Mouse (Mus musculus): ENCODE data around the gene Ifrd2. TPM values are rescaled to one million over a fixed set of nuclear protein-coding genes. Genes with fewer than 3 reads are reported as not detected.
"Not testable (repeated sequence)": the region's sequence is repeated elsewhere in the genome, so short reads cannot be mapped to it uniquely, and the experiment has no call there.

Gene Ifrd2
- polyA plus RNA-seq, 1 experiment from 2014 or later = 27.7 TPM

DNA sequence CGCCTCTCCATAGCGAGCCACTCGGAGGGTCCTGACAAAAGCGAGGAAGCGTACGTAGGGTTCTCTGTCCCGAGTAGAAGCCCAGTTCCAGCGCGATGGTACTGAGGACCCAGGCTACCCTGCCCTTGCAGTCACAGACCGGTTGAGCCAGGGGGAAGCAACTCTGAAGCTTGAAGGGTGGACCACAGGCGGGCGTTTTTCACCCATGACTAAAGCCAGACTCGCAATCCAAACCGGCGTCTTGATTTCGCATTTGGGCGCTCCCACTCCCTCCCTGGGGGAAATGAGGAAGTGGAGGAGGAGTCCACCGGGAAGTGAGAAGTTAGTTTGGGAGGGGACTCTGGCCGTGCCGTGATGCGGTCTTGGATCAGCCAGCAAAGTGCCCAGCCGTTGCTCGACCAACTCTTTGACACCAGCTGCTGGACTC lies 32.4 kb upstream of the Ifrd2 start:
- H3K4me2 ChIP-seq (replicated peaks; ENCODE audit: low read depth, low read length) = peak overlapping the region; percentile 91
- H3K4me1 ChIP-seq (replicated peaks; ENCODE audit: control insufficient read depth, insufficient read depth, low read length) = peaks cover 14% of the 10 kb centered on the region; the same call in 1 of the 2 replicates
- peak overlapping the region; percentile 79 for H3K9ac ChIP-seq (ENCODE audit: low read depth, low read length)
- peaks cover 27% of the 10 kb centered on the region for H3K27me3 ChIP-seq (ENCODE audit: control insufficient read depth, insufficient read depth, low read length)
- H3K36me3 ChIP-seq (ENCODE audit: control insufficient read depth, insufficient read depth, low read length) = peaks cover 12% of the 10 kb centered on the region
- DNase-seq (ENCODE audit: low spot score) = peak; percentile 58
- peak overlapping the region; percentile 79 for H3K27ac ChIP-seq (ENCODE audit: low read depth, low read length)
- peak; percentile 45 for ATAC-seq (ENCODE audit: low FRiP score)
- H3K4me3 ChIP-seq (ENCODE audit: low read depth, low read length) = peak overlapping the region; percentile 77
- no peaks in the 10 kb centered on the region for H3K9me3 ChIP-seq (ENCODE audit: control insufficient read depth, low read length)
- under 1% methylated on average over 23 of the region's 23 CpGs for WGBS

GRCm38 (mm10) chr9:107555701-107556100 lies 31.7 kb upstream of the Ifrd2 start:
- ATAC-seq (ENCODE audit: low FRiP score) (no peak), DNase-seq (ENCODE audit: low spot score) (no peak)
- peaks cover 13% of the 10 kb centered on the region; the same call in 1 of the 2 replicates for H3K4me1 ChIP-seq (replicated peaks; ENCODE audit: control insufficient read depth, insufficient read depth, low read length)
- no peaks in the 10 kb centered on the region for H3K9me3 ChIP-seq (ENCODE audit: control insufficient read depth, low read length)
- 53% methylated on average over 2 of the region's 2 CpGs for WGBS
- H3K27ac ChIP-seq (ENCODE audit: low read depth, low read length) = no peak overlapping the region
- peak overlapping the region; percentile 91 for H3K4me2 ChIP-seq (replicated peaks; ENCODE audit: low read depth, low read length)
- peaks cover 12% of the 10 kb centered on the region for H3K36me3 ChIP-seq (ENCODE audit: control insufficient read depth, insufficient read depth, low read length)
- H3K4me3 ChIP-seq (ENCODE audit: low read depth, low read length) = peak overlapping the region; percentile 77
- peak overlapping the region; percentile 79 for H3K9ac ChIP-seq (ENCODE audit: low read depth, low read length)
- peaks cover 22% of the 10 kb centered on the region for H3K27me3 ChIP-seq (ENCODE audit: control insufficient read depth, insufficient read depth, low read length)

GRCm38 (mm10) chr9:107556346-107556745 lies 31.1 kb upstream of the Ifrd2 start:
- H3K9me3 ChIP-seq (ENCODE audit: control insufficient read depth, low read length) = no peaks in the 10 kb centered on the region
- H3K27me3 ChIP-seq (ENCODE audit: control insufficient read depth, insufficient read depth, low read length) = peaks cover 16% of the 10 kb centered on the region; the same call in 1 of the 2 replicates
- H3K4me1 ChIP-seq (replicated peaks; ENCODE audit: control insufficient read depth, insufficient read depth, low read length) = peaks cover 9% of the 10 kb centered on the region; the same call in 1 of the 2 replicates
- DNase-seq (ENCODE audit: low spot score) (no peak), ATAC-seq (ENCODE audit: low FRiP score) (no peak)
- H3K27ac ChIP-seq (ENCODE audit: low read depth, low read length) = no peak overlapping the region
- no peak overlapping the region for H3K9ac ChIP-seq (ENCODE audit: low read depth, low read length)
- peak overlapping the region; percentile 91; the same call in 1 of the 2 replicates for H3K4me2 ChIP-seq (replicated peaks; ENCODE audit: low read depth, low read length)
- H3K36me3 ChIP-seq (ENCODE audit: control insufficient read depth, insufficient read depth, low read length) = peaks cover 12% of the 10 kb centered on the region
- WGBS = 86% methylated on average over 3 of the region's 3 CpGs
- no peak overlapping the region for H3K4me3 ChIP-seq (ENCODE audit: low read depth, low read length)

GRCm38 (mm10) chr9:107563029-107563581 lies 24.3 kb upstream of the Ifrd2 start, which contains the start of gene Tusc2:
Gene Tusc2, plus strand, starts transcription at chr9:107563255.
- no peaks in the 10 kb centered on the region for H3K9me3 ChIP-seq (ENCODE audit: control insufficient read depth, low read length)
- 0% methylated on average over 46 of the region's 46 CpGs for WGBS
- H3K9ac ChIP-seq (ENCODE audit: low read depth, low read length) = peak within 1 kb of the TSS; percentile 81
- H3K27me3 ChIP-seq (ENCODE audit: control insufficient read depth, insufficient read depth, low read length) = no peaks in the 10 kb centered on the region
- H3K4me1 ChIP-seq (replicated peaks; ENCODE audit: control insufficient read depth, insufficient read depth, low read length) = peaks cover 13% of the 10 kb centered on the region
- peak; percentile 91 for ATAC-seq (ENCODE audit: low FRiP score)
- H3K4me3 ChIP-seq (ENCODE audit: low read depth, low read length) = peak within 1 kb of the TSS; percentile 83
- peak within 1 kb of the TSS; percentile 79 for H3K4me2 ChIP-seq (replicated peaks; ENCODE audit: low read depth, low read length)
- H3K27ac ChIP-seq (ENCODE audit: low read depth, low read length) = peak within 1 kb of the TSS; percentile 48; the same call in 1 of the 2 replicates
- H3K36me3 ChIP-seq (ENCODE audit: control insufficient read depth, insufficient read depth, low read length) = peaks cover 13% of the 10 kb centered on the region
- DNase-seq (ENCODE audit: low spot score) = peak; percentile 92

GRCm38 (mm10) chr9:107565556-107565955 lies 21.9 kb upstream of the Ifrd2 start:
- not testable (repeated sequence) for H3K27ac ChIP-seq (ENCODE audit: low read depth, low read length); H3K4me2 ChIP-seq (replicated peaks; ENCODE audit: low read depth, low read length); H3K9ac ChIP-seq (ENCODE audit: low read depth, low read length); H3K9me3 ChIP-seq (ENCODE audit: control insufficient read depth, low read length); H3K27me3 ChIP-seq (ENCODE audit: control insufficient read depth, insufficient read depth, low read length); DNase-seq (ENCODE audit: low spot score); ATAC-seq (ENCODE audit: low FRiP score); H3K36me3 ChIP-seq (ENCODE audit: control insufficient read depth, insufficient read depth, low read length)
- 0 out of 2 replicates have a peak overlapping the region, but pooled peaks have one; percentile 10 for H3K4me3 ChIP-seq (ENCODE audit: low read depth, low read length)
- H3K4me1 ChIP-seq (replicated peaks; ENCODE audit: control insufficient read depth, insufficient read depth, low read length) = peaks cover 18% of the 10 kb centered on the region
- WGBS = 58% methylated on average over 5 of the region's 5 CpGs

GRCm38 (mm10) chr9:107566041-107566709 lies 21.3 kb upstream of the Ifrd2 start:
- no peaks in the 10 kb centered on the region for H3K9me3 ChIP-seq (ENCODE audit: control insufficient read depth, low read length)
- H3K4me3 ChIP-seq (ENCODE audit: low read depth, low read length) = no peak overlapping the region
- DNase-seq (ENCODE audit: low spot score) (peak; percentile 82), ATAC-seq (ENCODE audit: low FRiP score) (no peak)
- WGBS = 63% methylated on average over 15 of the region's 15 CpGs
- no peak overlapping the region for H3K4me2 ChIP-seq (replicated peaks; ENCODE audit: low read depth, low read length)
- no peak overlapping the region for H3K9ac ChIP-seq (ENCODE audit: low read depth, low read length)
- peaks cover 8% of the 10 kb centered on the region for H3K36me3 ChIP-seq (ENCODE audit: control insufficient read depth, insufficient read depth, low read length)
- no peak overlapping the region for H3K27ac ChIP-seq (ENCODE audit: low read depth, low read length)
- peaks cover 21% of the 10 kb centered on the region for H3K4me1 ChIP-seq (replicated peaks; ENCODE audit: control insufficient read depth, insufficient read depth, low read length)
- no peaks in the 10 kb centered on the region for H3K27me3 ChIP-seq (ENCODE audit: control insufficient read depth, insufficient read depth, low read length)

DNA sequence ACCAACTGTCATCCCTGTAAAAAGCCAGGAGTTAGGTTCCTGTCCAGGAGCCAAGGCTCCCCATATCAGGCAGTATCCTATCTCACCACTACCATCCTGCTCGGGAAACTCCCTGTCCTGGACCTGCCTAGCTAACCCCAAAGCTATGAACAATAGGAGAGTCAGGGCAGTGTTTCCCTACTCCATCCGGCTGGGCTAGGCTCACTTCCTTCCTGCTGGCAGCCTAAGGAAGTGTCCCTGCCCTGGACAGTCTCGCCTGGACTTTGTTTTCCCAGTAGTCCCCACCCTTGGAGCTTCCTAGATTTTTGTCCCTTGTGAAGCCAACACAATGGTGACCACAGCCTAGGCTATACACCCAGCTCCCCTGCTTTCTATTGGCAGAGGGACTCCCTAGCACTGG lies 20.6 kb upstream of the Ifrd2 start:
- Histone ChIP-seq H3K9me3 (ENCODE audit: control insufficient read depth, low read length) (no peaks in the 10 kb centered on the region), H3K27ac (ENCODE audit: low read depth, low read length) (no peak overlapping the region), H3K36me3 (ENCODE audit: control insufficient read depth, insufficient read depth, low read length) (peaks cover 11% of the 10 kb centered on the region), H3K4me1 (replicated peaks; ENCODE audit: control insufficient read depth, insufficient read depth, low read length) (peaks cover 21% of the 10 kb centered on the region), H3K9ac (ENCODE audit: low read depth, low read length) (no peak overlapping the region), H3K27me3 (ENCODE audit: control insufficient read depth, insufficient read depth, low read length) (no peaks in the 10 kb centered on the region), H3K4me2 (replicated peaks; ENCODE audit: low read depth, low read length) (no peak overlapping the region), H3K4me3 (ENCODE audit: low read depth, low read length) (no peak overlapping the region)
- ATAC-seq (ENCODE audit: low FRiP score) (no peak), DNase-seq (ENCODE audit: low spot score) (no peak)
- 69% methylated on average over 3 of the region's 3 CpGs for WGBS

- Histone ChIP-seq H3K4me1 (replicated peaks; ENCODE audit: control insufficient read depth, insufficient read depth, low read length) (peaks cover 21% of the 10 kb centered on the region), H3K9ac (ENCODE audit: low read depth, low read length) (peak within 1 kb of the TSS; percentile 91), H3K27ac (ENCODE audit: low read depth, low read length) (peak within 1 kb of the TSS; percentile 75), H3K27me3 (ENCODE audit: control insufficient read depth, insufficient read depth, low read length) (no peaks in the 10 kb centered on the region), H3K36me3 (ENCODE audit: control insufficient read depth, insufficient read depth, low read length) (peaks cover 18% of the 10 kb centered on the region), H3K9me3 (ENCODE audit: control insufficient read depth, low read length) (no peaks in the 10 kb centered on the region), H3K4me2 (replicated peaks; ENCODE audit: low read depth, low read length) (peak within 1 kb of the TSS; percentile 58), H3K4me3 (ENCODE audit: low read depth, low read length) (peak within 1 kb of the TSS; percentile 91)
- ATAC-seq (ENCODE audit: low FRiP score) = no peak
- WGBS = 7% methylated on average over 18 of the region's 18 CpGs
- DNase-seq (ENCODE audit: low spot score) = no peak
Observed at GRCm38 (mm10) chr9:107567702-107568319, 19.6 kb upstream of the Ifrd2 start, which contains the start of gene Hyal2. Gene Hyal2, plus strand, starts transcription at chr9:107567945.
